Mouse (Mus musculus): ENCODE data around the gene Ttll7. TPM values are rescaled to one million over a fixed set of nuclear protein-coding genes. Genes with fewer than 3 reads are reported as not detected.

Ttll7 gene
- 1 to 10 TPM; 5.0 to 5.5 TPM for total RNA-seq (2021)
- long read RNA-seq, experiment 1, partial matches to known transcripts, result 1 of 3 reads
- long read RNA-seq, experiment 1, other reads (novel, unspliced or antisense), result 2 of 3 reads
- long read RNA-seq, experiment 2, partial matches to known transcripts, result 0 of 1 reads
- long read RNA-seq, experiment 2, other reads (novel, unspliced or antisense), result 1 of 1 reads

- DNase-seq, result peak; percentile 89
These were observed at the start of gene Ttll7 for GRCm38 (mm10) chr3:146851966-146852891. Gene Ttll7 (plus strand): TSS chr3:146852367.

GRCm38 (mm10) chr3:146812041-146812878 is 39.9 kb upstream of the Ttll7 start:
- peak; percentile 77 for DNase-seq

- DNase-seq, result peak; percentile 95
These were observed 39.2 kb upstream of the Ttll7 start, which contains the start of gene Prkacb for GRCm38 (mm10) chr3:146812901-146813393. Gene Prkacb (minus strand): TSS chr3:146812990.

GRCm38 (mm10) chr3:146813624-146814023 is 38.5 kb upstream of the Ttll7 start:
- no peak for DNase-seq

GRCm38 (mm10) chr3:146820718-146821117 is 31.4 kb upstream of the Ttll7 start:
- DNase-seq, result no peak

- no peak for DNase-seq
These were observed 9.4 kb upstream of the Ttll7 start for GRCm38 (mm10) chr3:146842766-146843165.

GRCm38 (mm10) chr3:146843470-146843869 is 8.7 kb upstream of the Ttll7 start:
- no peak for DNase-seq

GRCm38 (mm10) chr3:146846237-146846636 is 5.9 kb upstream of the Ttll7 start:
- no peak for DNase-seq

GRCm38 (mm10) chr3:146848112-146848511 is 4.1 kb upstream of the Ttll7 start:
- no peak for DNase-seq

- DNase-seq, result no peak
These were observed 2.8 kb upstream of the Ttll7 start for GRCm38 (mm10) chr3:146849360-146849759.

- DNase-seq, result no peak
These were observed 2.4 kb downstream of the Ttll7 start for GRCm38 (mm10) chr3:146854473-146855087.

GRCm38 (mm10) chr3:146857373-146857772 is 5.2 kb downstream of the Ttll7 start:
- no peak for DNase-seq

- DNase-seq, result no peak
These were observed 8.1 kb downstream of the Ttll7 start for GRCm38 (mm10) chr3:146860308-146860707.

GRCm38 (mm10) chr3:146866563-146866962 is 14.4 kb downstream of the Ttll7 start:
- no peak for DNase-seq

GRCm38 (mm10) chr3:146871954-146872353 is 19.8 kb downstream of the Ttll7 start:
- DNase-seq, result no peak

GRCm38 (mm10) chr3:146875929-146876328 is 23.8 kb downstream of the Ttll7 start:
- DNase-seq, result no peak

- DNase-seq, result no peak
These were observed 41.8 kb downstream of the Ttll7 start for GRCm38 (mm10) chr3:146893931-146894330.

GRCm38 (mm10) chr3:146896581-146896980 is 44.4 kb downstream of the Ttll7 start:
- DNase-seq, result no peak

GRCm38 (mm10) chr3:146900094-146900493 is 47.9 kb downstream of the Ttll7 start:
- DNase-seq, result peak; percentile 5

- DNase-seq, result no peak
These were observed 49.6 kb downstream of the Ttll7 start for GRCm38 (mm10) chr3:146901729-146902128.

GRCm38 (mm10) chr3:146905606-146906005 is 53.4 kb downstream of the Ttll7 start:
- peak; percentile 9 for DNase-seq

GRCm38 (mm10) chr3:146908922-146909321 is 56.8 kb downstream of the Ttll7 start:
- no peak for DNase-seq
